Mouse (Mus musculus): ENCODE data around the gene Vrk2. TPM values are rescaled to one million over a fixed set of nuclear protein-coding genes. Genes with fewer than 3 reads are reported as not detected.

Vrk2 gene
- polyA plus RNA-seq (2015; fragmentation: Nextera tagmentation; extraction: Ambion mirVana) = 2.6 and 8.0 TPM in 2 replicates

DNA sequence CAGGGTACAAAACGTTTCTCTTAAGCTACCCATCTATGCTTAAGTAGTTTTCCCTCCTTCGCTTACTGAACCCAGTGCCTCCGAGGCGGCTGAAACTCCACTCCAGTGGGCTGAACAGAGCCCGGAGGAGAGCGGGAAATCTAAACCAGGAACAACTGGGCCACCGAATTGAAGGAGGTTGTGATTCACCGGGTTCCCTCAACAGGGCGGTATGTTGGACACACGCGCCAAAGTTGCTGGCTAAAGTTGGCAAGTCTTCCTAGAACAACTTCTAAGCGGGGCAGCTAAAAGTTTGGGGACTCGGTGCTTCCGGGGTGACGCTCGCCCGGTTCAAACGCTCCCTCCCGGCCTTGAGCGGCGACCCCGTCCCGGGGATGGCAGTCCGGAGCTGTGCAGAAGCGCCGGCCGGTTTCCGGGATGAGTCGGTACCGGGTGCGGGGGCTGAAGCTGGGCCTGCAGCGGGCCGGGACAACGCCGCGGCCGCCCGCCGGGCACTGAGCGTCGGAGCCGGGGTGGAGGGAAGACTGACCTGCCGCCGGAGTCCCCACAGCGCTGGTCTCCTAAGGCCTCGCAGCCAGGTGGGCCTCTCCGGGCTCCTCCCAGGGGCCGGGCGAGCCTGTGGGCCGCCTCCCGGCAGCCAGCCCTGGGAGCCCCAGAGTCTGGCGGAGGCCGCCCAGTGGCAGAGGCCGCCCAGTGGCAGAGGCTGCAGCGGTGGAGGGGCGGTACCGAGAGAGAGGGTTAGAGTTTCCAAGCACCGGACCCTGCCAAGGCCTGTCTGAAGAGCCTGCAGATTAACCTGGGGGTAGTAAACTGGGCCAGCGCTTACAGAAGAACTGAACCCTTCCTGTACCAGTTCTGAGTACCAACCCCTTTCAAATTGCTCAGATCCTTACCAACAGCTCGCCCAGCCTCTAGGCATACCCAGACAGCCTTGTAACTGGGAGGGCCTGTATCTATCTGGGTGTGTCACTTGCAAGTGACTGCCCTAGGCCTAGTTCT, at the start of gene Vrk2, which contains the start of gene Gm6899:
Gene Vrk2 (minus strand): TSS at position 939 of the 999 bp plus-strand sequence.
Gene Gm6899 (plus strand): TSS at position 181 of the 999 bp plus-strand sequence.
- peak within 1 kb of the TSS; percentile 62 for H3K4me3 ChIP-seq (replicated peaks)
- H3K4me2 ChIP-seq = peak within 1 kb of the TSS; percentile 98
- peak within 1 kb of the TSS; percentile 55 for H3K9ac ChIP-seq (replicated peaks)
- no peaks in the 10 kb centered on the region for H3K27me3 ChIP-seq (replicated peaks)
- peaks cover 10% of the 10 kb centered on the region; the same call in 1 of the 2 replicates for H3K4me1 ChIP-seq
- WGBS = 1% methylated on average over 60 of the region's 60 CpGs
- no peaks in the 10 kb centered on the region for H3K36me3 ChIP-seq
- H3K27ac ChIP-seq (replicated peaks) = no peak within 1 kb of the TSS
- no peaks in the 10 kb centered on the region for H3K9me3 ChIP-seq (replicated peaks)
- peak; percentile 93 for ATAC-seq (ENCODE audit: low FRiP score)

DNA sequence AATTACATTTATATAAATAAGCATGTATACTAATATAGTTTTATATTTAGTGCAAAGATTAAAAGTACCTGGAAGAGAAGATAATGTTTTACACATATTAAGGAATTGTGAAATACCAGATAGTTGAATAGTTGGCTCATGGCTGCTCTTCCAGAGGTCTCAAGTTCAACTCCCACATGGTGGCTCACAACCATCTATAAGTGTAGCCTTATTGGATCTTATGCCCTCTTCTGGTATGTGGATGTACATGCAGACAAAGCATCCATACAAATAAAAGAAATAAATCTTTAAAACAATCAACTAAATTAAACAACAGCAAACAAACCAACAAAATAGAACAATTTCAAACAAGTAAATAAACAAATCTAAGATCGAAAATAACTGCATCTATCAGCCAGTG, 48.3 kb upstream of the Vrk2 start:
- H3K4me1 ChIP-seq = no peaks in the 10 kb centered on the region
- no peak overlapping the region for H3K9ac ChIP-seq (replicated peaks)
- 97% methylated on average over 1 of the region's 1 CpGs for WGBS
- no peaks in the 10 kb centered on the region for H3K36me3 ChIP-seq
- H3K27ac ChIP-seq (replicated peaks) = no peak overlapping the region
- no peak for ATAC-seq (ENCODE audit: low FRiP score)
- 0 out of 2 replicates have a peak, but pooled peaks cover 6% of the 10 kb centered on the region for H3K9me3 ChIP-seq (replicated peaks)
- no peaks in the 10 kb centered on the region for H3K27me3 ChIP-seq (replicated peaks)
- H3K4me3 ChIP-seq (replicated peaks) = no peak overlapping the region
- H3K4me2 ChIP-seq = no peak overlapping the region

DNA sequence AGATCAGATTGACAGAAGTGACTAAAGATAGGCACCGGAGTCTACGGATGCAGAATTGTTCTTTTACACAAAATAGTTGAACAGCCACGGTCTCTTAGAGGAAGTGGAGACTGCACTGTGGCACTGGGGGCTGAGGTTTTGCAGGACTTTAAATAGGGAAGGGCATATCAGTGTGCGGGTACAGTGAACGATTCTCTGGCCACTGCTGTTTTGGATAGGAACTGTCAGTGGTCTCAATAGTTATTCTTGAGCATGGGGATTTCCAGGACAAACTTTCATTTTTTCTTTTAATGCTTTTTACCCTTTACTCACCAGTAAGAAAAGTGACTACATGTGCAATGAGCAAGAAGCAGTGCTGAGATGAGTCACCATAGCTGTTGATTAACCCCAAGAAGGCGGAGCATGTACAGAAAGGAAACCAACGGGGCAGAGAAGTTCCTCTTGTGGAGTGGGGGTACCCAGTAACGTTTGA, 46.6 kb upstream of the Vrk2 start:
- Histone ChIP-seq H3K4me1 (no peaks in the 10 kb centered on the region), H3K27me3 (replicated peaks) (no peaks in the 10 kb centered on the region), H3K4me3 (replicated peaks) (no peak overlapping the region), H3K36me3 (no peaks in the 10 kb centered on the region), H3K4me2 (no peak overlapping the region), H3K9me3 (replicated peaks) (0 out of 2 replicates have a peak, but pooled peaks cover 6% of the 10 kb centered on the region), H3K27ac (replicated peaks) (no peak overlapping the region), H3K9ac (replicated peaks) (no peak overlapping the region)
- WGBS = 77% methylated on average over 8 of the region's 8 CpGs
- ATAC-seq (ENCODE audit: low FRiP score) = no peak

DNA sequence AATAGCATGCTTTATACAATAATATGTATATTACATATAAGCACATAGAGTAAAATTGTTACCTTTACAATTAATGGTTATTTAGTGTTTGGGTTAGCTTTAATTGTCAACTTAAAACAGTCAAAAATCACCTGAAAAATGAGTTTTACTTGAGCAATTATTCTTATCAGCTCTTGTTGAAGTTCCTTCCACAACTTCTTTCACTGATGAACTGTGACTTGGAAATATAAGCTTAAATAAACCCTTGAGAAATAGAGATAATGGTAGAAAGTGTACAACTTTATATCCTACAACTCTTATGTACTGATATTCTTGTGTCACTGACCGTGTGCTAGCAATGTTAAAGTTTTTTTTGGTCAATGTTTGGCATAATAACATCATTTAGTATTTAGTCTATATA, 42.4 kb upstream of the Vrk2 start:
- Histone ChIP-seq H3K9me3 (replicated peaks) (no peaks in the 10 kb centered on the region), H3K27me3 (replicated peaks) (no peaks in the 10 kb centered on the region), H3K4me1 (no peaks in the 10 kb centered on the region), H3K9ac (replicated peaks) (no peak overlapping the region), H3K36me3 (no peaks in the 10 kb centered on the region), H3K27ac (replicated peaks) (no peak overlapping the region), H3K4me3 (replicated peaks) (no peak overlapping the region), H3K4me2 (no peak overlapping the region)
- no peak for ATAC-seq (ENCODE audit: low FRiP score)
- WGBS = 93% methylated on average over 1 of the region's 1 CpGs

DNA sequence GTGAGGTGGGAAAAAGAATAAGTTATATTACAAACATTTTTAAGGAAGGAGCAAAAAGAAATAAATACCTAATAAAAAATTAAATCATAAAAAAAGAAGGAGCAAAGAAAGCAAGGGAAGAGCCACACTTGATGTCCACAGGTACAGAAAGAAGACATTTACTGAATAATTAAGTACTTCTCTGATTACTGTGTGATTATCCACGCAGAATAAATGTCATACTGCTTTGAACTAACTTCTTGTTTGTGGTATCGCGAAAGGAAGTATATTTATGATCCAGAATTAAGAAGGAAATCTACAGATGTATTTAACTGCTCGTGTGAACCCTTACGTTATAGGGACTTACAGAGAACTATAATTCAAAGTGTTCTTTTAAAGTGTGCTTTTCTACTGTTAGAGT, 28.9 kb upstream of the Vrk2 start:
- no peak for ATAC-seq (ENCODE audit: low FRiP score)
- no peaks in the 10 kb centered on the region for H3K9me3 ChIP-seq (replicated peaks)
- H3K27ac ChIP-seq (replicated peaks) = no peak overlapping the region
- no peaks in the 10 kb centered on the region for H3K27me3 ChIP-seq (replicated peaks)
- H3K4me3 ChIP-seq (replicated peaks) = no peak overlapping the region
- no peak overlapping the region for H3K4me2 ChIP-seq
- no peaks in the 10 kb centered on the region for H3K4me1 ChIP-seq
- no peak overlapping the region for H3K9ac ChIP-seq (replicated peaks)
- no peaks in the 10 kb centered on the region for H3K36me3 ChIP-seq
- 80% methylated on average over 5 of the region's 5 CpGs for WGBS

DNA sequence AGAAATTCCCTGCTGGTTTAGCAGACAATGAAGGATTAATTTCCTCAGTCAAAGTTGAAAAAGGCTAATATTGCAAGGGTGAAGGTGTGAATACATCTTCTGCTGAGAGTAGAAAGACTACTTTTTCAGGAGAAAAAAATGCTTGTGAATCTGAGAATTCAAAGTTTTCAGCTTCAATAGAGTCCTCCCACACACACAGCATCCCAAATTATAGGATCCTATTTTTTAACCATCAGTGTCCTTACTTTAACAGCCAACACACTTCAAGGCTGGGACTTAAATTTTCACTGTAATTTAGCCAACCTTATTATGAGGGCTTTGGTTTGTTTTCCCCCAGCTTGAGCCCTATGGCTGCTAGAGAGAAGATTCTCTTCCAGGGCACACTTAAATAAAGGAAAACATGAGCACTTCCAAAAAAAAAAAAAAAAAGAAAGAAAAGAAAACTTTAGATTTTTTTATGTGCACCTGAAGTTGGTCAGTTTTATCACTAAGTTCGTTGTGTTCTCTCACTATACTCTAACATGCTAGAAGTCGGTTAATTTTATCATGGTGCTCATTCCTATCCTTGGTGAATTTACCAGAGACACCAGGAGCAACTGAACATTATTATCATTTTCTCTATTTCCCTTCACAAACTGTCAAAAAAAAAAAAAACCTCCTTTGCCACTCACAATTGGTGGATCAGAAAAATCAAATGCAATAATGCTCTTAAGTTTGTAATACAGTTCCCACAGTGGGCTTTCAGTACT, 24.9 kb upstream of the Vrk2 start:
- Histone ChIP-seq H3K27ac (replicated peaks) (no peak overlapping the region), H3K4me1 (no peaks in the 10 kb centered on the region), H3K9me3 (replicated peaks) (no peaks in the 10 kb centered on the region), H3K9ac (replicated peaks) (no peak overlapping the region), H3K36me3 (no peaks in the 10 kb centered on the region), H3K27me3 (replicated peaks) (no peaks in the 10 kb centered on the region), H3K4me3 (replicated peaks) (no peak overlapping the region), H3K4me2 (no peak overlapping the region)
- ATAC-seq (ENCODE audit: low FRiP score) = no peak
- 88% methylated on average over 2 of the region's 2 CpGs for WGBS

DNA sequence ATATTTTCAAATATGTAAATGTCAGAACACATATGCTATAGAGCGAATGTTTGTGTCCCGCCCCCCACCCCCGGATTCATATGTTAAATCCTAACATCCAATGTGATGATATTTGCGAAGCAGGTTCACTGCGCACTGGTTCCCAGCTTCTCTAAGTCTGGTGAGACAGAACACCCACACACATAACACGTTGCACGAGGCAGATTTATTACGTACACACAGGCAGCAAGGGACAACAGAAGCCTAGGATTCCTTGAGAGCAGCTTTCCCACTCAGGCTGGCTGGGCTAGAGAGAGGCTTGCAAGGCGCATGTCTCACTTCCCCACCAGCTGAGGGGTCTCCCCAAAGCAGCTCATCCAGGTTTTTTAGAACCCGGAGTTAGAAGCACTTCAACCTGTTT, 15.0 kb upstream of the Vrk2 start:
- Histone ChIP-seq H3K4me2 (no peak overlapping the region), H3K4me1 (peaks cover 7% of the 10 kb centered on the region; the same call in 1 of the 2 replicates), H3K27me3 (replicated peaks) (no peaks in the 10 kb centered on the region), H3K9ac (replicated peaks) (no peak overlapping the region), H3K27ac (replicated peaks) (no peak overlapping the region), H3K4me3 (replicated peaks) (no peak overlapping the region), H3K36me3 (no peaks in the 10 kb centered on the region), H3K9me3 (replicated peaks) (no peaks in the 10 kb centered on the region)
- 0 out of 2 replicates have a peak, but pooled peaks have one; percentile 38 for ATAC-seq (ENCODE audit: low FRiP score)
- 50% methylated on average over 10 of the region's 10 CpGs for WGBS

DNA sequence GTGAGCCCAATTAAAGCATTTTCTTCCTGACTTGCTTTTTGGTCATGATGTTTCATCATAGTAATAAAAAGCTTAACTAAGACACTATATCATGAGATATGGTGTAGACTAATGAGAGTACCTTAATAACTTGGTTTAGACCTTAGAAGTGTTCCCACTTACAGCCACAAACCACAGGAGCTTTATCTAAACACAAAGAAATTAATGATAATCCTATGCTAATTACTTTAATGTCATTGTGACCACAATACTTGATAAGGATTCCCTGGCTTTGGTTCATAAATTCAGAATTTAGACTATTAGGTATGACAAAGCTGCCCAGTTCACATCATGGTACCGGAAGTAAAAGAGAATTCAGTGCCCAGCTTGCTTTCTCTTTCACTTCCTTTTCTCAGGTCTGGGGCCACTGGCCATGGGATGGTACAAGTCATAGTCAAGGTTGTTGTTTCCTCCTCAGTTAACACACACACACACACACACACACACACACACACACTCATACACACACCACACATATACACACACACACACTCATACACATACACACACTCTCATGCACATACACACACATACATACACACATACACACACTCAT, 10.4 kb upstream of the Vrk2 start:
- H3K36me3 ChIP-seq = no peaks in the 10 kb centered on the region
- H3K4me1 ChIP-seq = peaks cover 4% of the 10 kb centered on the region; the same call in 1 of the 2 replicates
- H3K9me3 ChIP-seq (replicated peaks) = no peaks in the 10 kb centered on the region
- no peak overlapping the region for H3K4me3 ChIP-seq (replicated peaks)
- no peak overlapping the region for H3K9ac ChIP-seq (replicated peaks)
- no peak for ATAC-seq (ENCODE audit: low FRiP score)
- 94% methylated on average over 1 of the region's 1 CpGs for WGBS
- no peaks in the 10 kb centered on the region for H3K27me3 ChIP-seq (replicated peaks)
- no peak overlapping the region for H3K27ac ChIP-seq (replicated peaks)
- H3K4me2 ChIP-seq = no peak overlapping the region

DNA sequence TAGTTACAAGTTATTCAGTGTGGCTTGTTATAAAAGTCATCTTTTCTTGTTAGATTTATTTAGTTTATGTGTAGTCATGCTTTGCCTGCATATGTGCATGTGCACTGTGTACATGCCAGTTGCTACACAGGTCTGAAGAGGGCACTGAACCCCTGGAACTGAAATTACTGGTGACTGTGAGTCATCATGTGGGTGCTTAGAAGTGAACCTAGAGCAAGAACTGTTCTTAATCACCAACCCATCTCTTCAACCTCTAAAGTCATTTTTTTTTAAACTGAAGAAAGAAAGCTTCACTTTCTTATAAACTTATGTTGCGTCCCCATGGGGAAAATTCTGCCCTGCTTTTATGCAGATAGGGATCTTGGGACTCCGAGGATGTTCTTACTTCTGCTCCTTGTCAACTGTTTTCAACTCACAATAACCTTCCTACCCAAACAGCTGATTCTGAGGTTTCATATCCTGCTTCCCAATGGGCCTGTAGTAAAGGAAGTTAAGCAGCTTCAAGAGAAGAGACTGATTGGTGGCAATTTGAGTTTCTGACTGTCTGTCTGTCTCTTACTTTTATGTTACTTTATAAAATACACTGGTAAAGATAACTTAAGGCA, 7.9 kb upstream of the Vrk2 start:
- no peak for ATAC-seq (ENCODE audit: low FRiP score)
- Histone ChIP-seq H3K27ac (replicated peaks) (no peak overlapping the region), H3K36me3 (no peaks in the 10 kb centered on the region), H3K4me1 (no peaks in the 10 kb centered on the region), H3K4me2 (no peak overlapping the region), H3K4me3 (replicated peaks) (no peak overlapping the region), H3K27me3 (replicated peaks) (no peaks in the 10 kb centered on the region), H3K9me3 (replicated peaks) (no peaks in the 10 kb centered on the region), H3K9ac (replicated peaks) (no peak overlapping the region)
- 89% methylated on average over 2 of the region's 2 CpGs for WGBS

DNA sequence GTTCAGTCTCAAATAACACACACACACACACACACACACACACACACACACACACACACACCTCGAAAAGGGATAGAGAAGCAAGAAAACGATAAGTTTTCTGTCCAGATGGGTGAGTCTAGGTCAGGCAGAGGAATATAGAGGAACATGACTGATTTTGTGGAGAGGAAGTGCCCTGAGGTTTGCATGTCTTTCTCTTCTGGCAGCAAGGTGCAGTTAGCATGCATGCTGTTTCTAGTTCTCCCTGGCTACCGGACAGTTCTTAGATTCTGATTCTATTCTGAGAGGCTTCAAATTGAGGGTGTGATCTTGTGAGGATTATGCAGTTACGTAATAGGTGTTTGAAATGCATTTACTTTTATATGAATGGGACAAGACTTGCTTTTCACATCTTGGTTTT, 6.9 kb upstream of the Vrk2 start:
- no peak overlapping the region for H3K27ac ChIP-seq (replicated peaks)
- no peaks in the 10 kb centered on the region for H3K27me3 ChIP-seq (replicated peaks)
- WGBS = 79% methylated on average over 4 of the region's 4 CpGs
- no peak overlapping the region for H3K4me2 ChIP-seq
- no peak overlapping the region for H3K4me3 ChIP-seq (replicated peaks)
- H3K9ac ChIP-seq (replicated peaks) = no peak overlapping the region
- H3K9me3 ChIP-seq (replicated peaks) = no peaks in the 10 kb centered on the region
- no peak for ATAC-seq (ENCODE audit: low FRiP score)
- H3K36me3 ChIP-seq = no peaks in the 10 kb centered on the region
- no peaks in the 10 kb centered on the region for H3K4me1 ChIP-seq

DNA sequence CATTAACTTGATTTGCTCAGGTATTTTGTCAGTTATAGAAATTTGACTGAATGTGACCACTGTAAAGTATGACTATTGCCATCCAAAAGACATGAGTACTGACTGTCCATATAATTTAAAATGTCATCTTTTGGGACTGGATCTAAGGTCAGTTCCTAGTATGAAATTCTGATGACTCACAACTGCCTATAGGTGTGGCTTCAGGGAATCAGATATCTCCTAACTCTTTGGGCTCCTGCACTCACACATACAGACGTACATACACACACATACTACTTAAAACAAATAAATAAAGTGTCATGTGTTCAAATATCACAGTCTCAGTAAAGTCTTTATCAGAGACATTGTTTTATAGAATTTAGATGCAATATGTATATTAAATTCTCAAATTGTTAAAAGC, 5.1 kb upstream of the Vrk2 start:
- H3K9ac ChIP-seq (replicated peaks) = no peak overlapping the region
- no peak for ATAC-seq (ENCODE audit: low FRiP score)
- 83% methylated on average over 1 of the region's 1 CpGs for WGBS
- H3K9me3 ChIP-seq (replicated peaks) = no peaks in the 10 kb centered on the region
- no peaks in the 10 kb centered on the region for H3K4me1 ChIP-seq
- no peak overlapping the region for H3K4me2 ChIP-seq
- H3K27ac ChIP-seq (replicated peaks) = no peak overlapping the region
- H3K36me3 ChIP-seq = no peaks in the 10 kb centered on the region
- no peaks in the 10 kb centered on the region for H3K27me3 ChIP-seq (replicated peaks)
- no peak overlapping the region for H3K4me3 ChIP-seq (replicated peaks)
